Mouse (Mus musculus) MEL (cell line): ENCODE data around the gene Abcc5. TPM values are rescaled to one million over a fixed set of nuclear protein-coding genes. Genes with fewer than 3 reads are reported as not detected.
A peak's percentile ranks its signal among the peaks of the same experiment; 100 is the strongest.

Source experiments
- DNase-seq: peaks from one replicate; pipeline ENCODE4 v3.0.0; 2011; ENCODE audit warnings: low read depth, low spot score
- H3K27ac ChIP-seq: 2 replicates; pipeline ENCODE4 v1.5.1; 2012; ENCODE audit warnings: low read depth, mild to moderate bottlenecking, control low read depth, low read length, moderate library complexity; ENCODE audit not compliant: control insufficient read depth
- H3K27me3 ChIP-seq, 2 experiments: fragments of 150-350 bp in 1 of 2; sonication (generic) in 1 of 2; 2 replicates each; pipeline ENCODE4 v1.6.1; 2012; ENCODE audit warnings: low read length in 2 of 2, mild to moderate bottlenecking in 2 of 2, improper control_type of control experiment in 1 of 2, moderate library complexity in 1 of 2; ENCODE audit not compliant: insufficient read depth in 2 of 2, control insufficient read depth in 1 of 2
- H3K36me3 ChIP-seq, 2 experiments: 2 replicates each; pipeline ENCODE4 v1.6.1; 2012 to 2014; ENCODE audit warnings: low read length in 2 of 2, improper control_type of control experiment in 1 of 2, inconsistent platforms in 1 of 2, mild to moderate bottlenecking in 1 of 2; ENCODE audit not compliant: insufficient read depth in 2 of 2, control insufficient read depth in 1 of 2
- H3K4me1 ChIP-seq, 2 experiments: fragments of 150-350 bp in 1 of 2; sonication (generic) in 1 of 2; 2 replicates each; pipeline ENCODE4 v1.6.1; 2012; ENCODE audit warnings: low read length in 2 of 2, improper control_type of control experiment in 1 of 2, mild to moderate bottlenecking in 1 of 2; ENCODE audit not compliant: insufficient read depth in 2 of 2, control insufficient read depth in 1 of 2
- H3K4me3 ChIP-seq, 2 experiments: fragments of 150-350 bp in 1 of 2; sonication (generic) in 1 of 2; 2 replicates each; pipeline ENCODE4 v1.5.1; 2012; ENCODE audit warnings: low read depth in 2 of 2, low read length in 2 of 2, mild to moderate bottlenecking in 2 of 2, moderate library complexity in 2 of 2, control low read depth in 1 of 2, improper control_type of control experiment in 1 of 2; ENCODE audit not compliant: control insufficient read depth in 1 of 2, insufficient read depth in 1 of 2
- H3K79me2 ChIP-seq: 2 replicates; pipeline ENCODE4 v1.6.1; 2012; ENCODE audit warnings: mild to moderate bottlenecking, low read length, moderate library complexity; ENCODE audit not compliant: control insufficient read depth, poor library complexity, insufficient read depth
- H3K9ac ChIP-seq: 2 replicates; pipeline ENCODE4 v1.6.1; 2012; ENCODE audit warnings: low read depth, mild to moderate bottlenecking, control low read depth, low read length, moderate library complexity; ENCODE audit not compliant: control insufficient read depth, poor library complexity, severe bottlenecking
- H3K9me3 ChIP-seq: fragments of 150-350 bp; sonication (generic); replicated peaks from 2 replicates; pipeline ENCODE4 v1.6.1; 2012; ENCODE audit warnings: mild to moderate bottlenecking, low read length, improper control_type of control experiment, moderate library complexity; ENCODE audit not compliant: insufficient read depth
- CHD1 ChIP-seq: IDR thresholded peaks from 2 replicates; pipeline ENCODE4 v1.6.1; 2012; ENCODE audit warnings: low read depth, mild to moderate bottlenecking, inconsistent platforms, low read length, improper control_type of control experiment
- CHD2 ChIP-seq: IDR thresholded peaks from 2 replicates; pipeline ENCODE4 v1.6.1; 2011; ENCODE audit warnings: low read length, improper control_type of control experiment
- E2F4 ChIP-seq: IDR thresholded peaks from 2 replicates; pipeline ENCODE4 v1.6.1; 2011; ENCODE audit warnings: low read depth, low read length, improper control_type of control experiment, borderline replicate concordance
- ELF1 ChIP-seq: IDR thresholded peaks from 2 replicates; pipeline ENCODE4 v1.6.1; 2014; ENCODE audit warnings: low read depth, mild to moderate bottlenecking, inconsistent platforms, low read length, improper control_type of control experiment, moderate library complexity
- EP300 ChIP-seq, 2 experiments: IDR thresholded peaks; 2 replicates each; pipeline ENCODE4 v1.6.1; 2011; ENCODE audit warnings: improper control_type of control experiment in 2 of 2, low read length in 2 of 2, low read depth in 1 of 2, mild to moderate bottlenecking in 1 of 2
- GABPA ChIP-seq: IDR thresholded peaks from 2 replicates; pipeline ENCODE4 v1.6.1; 2012; ENCODE audit warnings: low read depth, mild to moderate bottlenecking, inconsistent platforms, low read length, improper control_type of control experiment, moderate library complexity
- JUND ChIP-seq: IDR thresholded peaks from 2 replicates; pipeline ENCODE4 v1.6.1; 2011; ENCODE audit warnings: low read depth, mild to moderate bottlenecking, improper control_type of control experiment, low read length
- MAFK ChIP-seq: IDR thresholded peaks from 2 replicates; pipeline ENCODE4 v1.6.1; 2011; ENCODE audit warnings: low read depth, mild to moderate bottlenecking, low read length, improper control_type of control experiment, borderline replicate concordance
- MAX ChIP-seq: IDR thresholded peaks from 2 replicates; pipeline ENCODE4 v1.6.1; 2011; ENCODE audit warnings: low read length, improper control_type of control experiment
- MEF2A ChIP-seq: IDR thresholded peaks from 2 replicates; pipeline ENCODE4 v1.6.1; 2014; ENCODE audit warnings: low read depth, mild to moderate bottlenecking, inconsistent platforms, low read length, improper control_type of control experiment; ENCODE audit not compliant: poor library complexity, insufficient replicate concordance, severe bottlenecking; ENCODE audit errors: extremely low read depth
- MXI1 ChIP-seq: IDR thresholded peaks from 2 replicates; pipeline ENCODE4 v1.6.1; 2011; ENCODE audit warnings: mild to moderate bottlenecking, low read depth, low read length, improper control_type of control experiment
- MYC ChIP-seq: IDR thresholded peaks from 2 replicates; pipeline ENCODE4 v1.6.1; 2011; ENCODE audit warnings: low read depth, mild to moderate bottlenecking, low read length, improper control_type of control experiment, moderate library complexity
- NELFE ChIP-seq: IDR thresholded peaks from 2 replicates; pipeline ENCODE4 v1.6.1; 2011; ENCODE audit warnings: low read depth, low read length, improper control_type of control experiment
- NRF1 ChIP-seq: IDR thresholded peaks from 2 replicates; pipeline ENCODE4 v1.6.1; 2014; ENCODE audit warnings: low read depth, mild to moderate bottlenecking, inconsistent platforms, low read length, improper control_type of control experiment, moderate library complexity; ENCODE audit not compliant: poor library complexity, insufficient read depth, severe bottlenecking
- POLR2AphosphoS2 ChIP-seq: IDR thresholded peaks from 2 replicates; pipeline ENCODE4 v1.6.1; 2011; ENCODE audit warnings: low read length, improper control_type of control experiment
- POLR2AphosphoS5 ChIP-seq: IDR thresholded peaks from 2 replicates; pipeline ENCODE4 v1.6.1; 2012; ENCODE audit warnings: low read depth, borderline replicate concordance, mild to moderate bottlenecking, inconsistent platforms, low read length, moderate library complexity, mixed read lengths
- RCOR1 ChIP-seq: IDR thresholded peaks from 2 replicates; pipeline ENCODE4 v1.6.1; 2012; ENCODE audit warnings: low read depth, mild to moderate bottlenecking, inconsistent platforms, low read length, improper control_type of control experiment
- SIN3A ChIP-seq: IDR thresholded peaks from 2 replicates; pipeline ENCODE4 v1.6.1; 2012; ENCODE audit warnings: low read length, improper control_type of control experiment, inconsistent platforms
- SMC3 ChIP-seq: IDR thresholded peaks from 2 replicates; pipeline ENCODE4 v1.6.1; 2011; ENCODE audit warnings: low read depth, low read length, improper control_type of control experiment
- TAL1 ChIP-seq: IDR thresholded peaks from 2 replicates; pipeline ENCODE4 v1.6.1; 2012; ENCODE audit warnings: mild to moderate bottlenecking, inconsistent platforms, low read length, moderate library complexity, mixed read lengths
- TBP ChIP-seq: IDR thresholded peaks from 2 replicates; pipeline ENCODE4 v1.8.0; 2011; ENCODE audit warnings: low read depth, low read length, improper control_type of control experiment
- UBTF ChIP-seq: IDR thresholded peaks from 2 replicates; pipeline ENCODE4 v1.6.1; 2012; ENCODE audit warnings: low read depth, mild to moderate bottlenecking, inconsistent platforms, low read length, improper control_type of control experiment, moderate library complexity, borderline replicate concordance; ENCODE audit not compliant: insufficient read depth
- ZNF384 ChIP-seq: IDR thresholded peaks from 2 replicates; pipeline ENCODE4 v1.6.1; 2012; ENCODE audit warnings: low read depth, mild to moderate bottlenecking, inconsistent platforms, low read length, improper control_type of control experiment
- polyA plus RNA-seq, 2 experiments: library from polyadenylated mRNA; stranded (reverse) in 1 of 2; unstranded in 1 of 2; fragments of >175 nt in 1 of 2; fragments of >200 nt in 1 of 2; gene quantifications; 2 replicates each; pipeline versions ENCODE4 v1.2.1 to v1.2.4; 2012; ENCODE audit warnings: low replicate concordance in 2 of 2, low read depth in 1 of 2; ENCODE audit not compliant: insufficient read length in 2 of 2, insufficient read depth in 1 of 2, missing spikeins in 1 of 2
- total RNA-seq: library from RNA; depleted of rRNA; stranded (reverse); fragments of 300-350 nt; gene quantifications from 2 replicates; pipeline ENCODE4 v1.2.3, GENCODE M21; 2012

Abcc5 gene
- total and polyA plus RNA-seq, 3 experiments = 17.6 to 31.7 TPM; not detected in 1

DNA sequence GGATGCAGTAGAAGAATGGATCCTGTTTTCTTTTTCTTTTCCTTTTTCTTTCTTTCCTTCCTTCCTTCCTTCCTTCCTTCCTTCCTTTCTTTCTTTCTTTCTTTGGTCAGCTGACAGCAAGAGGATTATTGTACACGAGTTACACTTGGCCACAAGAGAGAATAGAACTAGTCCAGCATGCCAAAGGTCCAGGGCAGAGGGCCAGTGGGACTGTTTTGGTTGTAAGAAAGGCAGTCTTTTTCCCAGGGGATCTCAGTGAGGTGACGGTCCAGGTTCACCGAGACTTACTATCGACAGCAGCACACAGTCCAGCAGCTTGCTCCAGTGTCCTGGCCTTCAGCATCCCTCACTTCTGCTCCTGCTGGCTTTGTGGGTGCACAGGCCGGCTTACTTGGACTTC, 97.9 kb downstream of the Abcc5 start:
- Histone ChIP-seq H3K79me2 (no peaks in the 10 kb centered on the region), H3K9ac (no peak overlapping the region), H3K4me1 (peaks cover 0 to 11% of the 10 kb centered on the region in 2 experiments; a peak in 3 of 4 replicates), H3K4me3 (no peak overlapping the region), H3K9me3 (no peaks in the 10 kb centered on the region), H3K36me3 (peaks cover 0 to 12% of the 10 kb centered on the region in 2 experiments; a peak in 2 of 4 replicates), H3K27ac (no peak overlapping the region), H3K27me3 (no peaks in the 10 kb centered on the region)
- no peak for DNase-seq
- TF ChIP-seq E2F4 (no peak), NRF1 (no peak), CHD1 (no peak), MAX (no peak), MEF2A (no peak), POLR2AphosphoS5 (no peak)

DNA sequence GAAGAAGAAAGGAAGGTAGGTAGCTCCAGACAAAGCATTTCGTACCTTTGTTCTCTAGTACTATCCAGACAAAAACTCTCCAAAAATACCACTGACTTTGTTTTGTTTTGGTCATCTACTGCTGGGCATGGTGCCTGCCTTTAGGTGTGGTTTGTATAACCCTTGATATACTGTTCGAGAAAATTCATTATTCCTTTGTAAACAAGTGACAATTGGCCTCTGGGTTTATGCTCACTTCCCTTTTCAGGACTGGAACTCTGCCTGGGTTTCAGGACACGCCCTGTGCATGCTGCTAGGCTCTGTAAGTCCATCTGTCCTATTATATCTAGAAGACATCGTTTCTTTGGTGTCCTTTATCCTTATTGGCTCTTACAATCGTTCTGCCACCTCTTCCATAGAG, 100.9 kb downstream of the Abcc5 start, which contains the start of gene Cyp2ab1:
Cyp2ab1 (minus strand) TSS at position 119 of the 400 bp plus-strand sequence.
- peaks cover 0 to 12% of the 10 kb centered on the region in 2 experiments; a peak in 2 of 4 replicates for H3K36me3 ChIP-seq
- no peak within 1 kb of the TSS; the same call in 1 of the 2 replicates for H3K27ac ChIP-seq
- H3K27me3 ChIP-seq = no peaks in the 10 kb centered on the region
- H3K4me3 ChIP-seq = peak within 1 kb of the TSS; percentile 25 to 59
- H3K9ac ChIP-seq = peak within 1 kb of the TSS; percentile 56
- H3K9me3 ChIP-seq = no peaks in the 10 kb centered on the region
- peaks cover 0 to 11% of the 10 kb centered on the region in 2 experiments; a peak in 3 of 4 replicates for H3K4me1 ChIP-seq
- peak; percentile 76 for DNase-seq
- TF ChIP-seq MAX (no peak), SMC3 (no peak), CHD2 (no peak), UBTF (no peak), TAL1 (no peak), EP300 (IDR thresholded peaks at IDR 0.05; ENCODE audit: low read depth in 1 of 2, low read length in 2 of 2) (no peak), ZNF384 (no peak), MAFK (no peak), POLR2AphosphoS2 (no peak), TBP (0 out of 2 replicates have a peak, but pooled peaks have one; percentile 18), MXI1 (peak; percentile 49; the same call in 1 of the 2 replicates), ELF1 (no peak), SIN3A (0 out of 2 replicates have a peak, but pooled peaks have one; percentile 29), JUND (no peak), NELFE (no peak), MYC (no peak), RCOR1 (no peak), GABPA (no peak)
- H3K79me2 ChIP-seq = no peaks in the 10 kb centered on the region
